Mouse (Mus musculus) NIH3T3 (cell line): ENCODE measurements at regions not wholly inside any gene's neighbourhood (a gene's known extent, or its start where the extent isn't known, plus 50 kb on each side); places are given as distances from the start of the nearest gene placed in this dataset.

Source experiments
- DNase-seq: peaks from one replicate; pipeline ENCODE4 v3.0.0-alpha.2; 2012; ENCODE audit warnings: low read depth

GRCm38 (mm10) chr15:74461935-74462334 lies 174.2 kb downstream of the Mroh4 start:
- DNase-seq: no peak

GRCm38 (mm10) chr15:74459345-74459975 lies 176.7 kb downstream of the Mroh4 start:
- DNase-seq: no peak

- no peak for DNase-seq
These were observed 177.2 kb downstream of the Mroh4 start for GRCm38 (mm10) chr15:74458940-74459339.

DNA sequence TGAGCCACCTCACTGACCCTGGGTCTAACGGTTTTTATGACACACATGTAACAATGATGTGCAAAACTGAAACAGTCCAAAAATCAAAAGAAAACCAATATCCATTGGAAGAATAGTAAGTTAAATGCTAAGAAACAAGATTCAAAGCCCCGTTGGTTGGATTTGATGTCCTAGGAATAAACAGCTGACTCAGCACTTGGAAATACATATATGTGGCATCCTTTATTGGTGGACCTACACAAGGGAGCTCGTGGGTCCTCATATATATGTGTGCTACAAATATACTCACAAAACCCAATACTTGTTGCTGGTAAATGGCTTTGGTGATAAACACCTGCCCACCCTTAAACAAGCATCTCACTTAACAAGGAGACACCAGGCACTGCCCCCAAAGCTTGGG lies 178.2 kb downstream of the Mroh4 start:
- DNase-seq: no peak

- DNase-seq: no peak
These were observed 179.5 kb downstream of the Mroh4 start for GRCm38 (mm10) chr15:74456675-74457040.

DNA sequence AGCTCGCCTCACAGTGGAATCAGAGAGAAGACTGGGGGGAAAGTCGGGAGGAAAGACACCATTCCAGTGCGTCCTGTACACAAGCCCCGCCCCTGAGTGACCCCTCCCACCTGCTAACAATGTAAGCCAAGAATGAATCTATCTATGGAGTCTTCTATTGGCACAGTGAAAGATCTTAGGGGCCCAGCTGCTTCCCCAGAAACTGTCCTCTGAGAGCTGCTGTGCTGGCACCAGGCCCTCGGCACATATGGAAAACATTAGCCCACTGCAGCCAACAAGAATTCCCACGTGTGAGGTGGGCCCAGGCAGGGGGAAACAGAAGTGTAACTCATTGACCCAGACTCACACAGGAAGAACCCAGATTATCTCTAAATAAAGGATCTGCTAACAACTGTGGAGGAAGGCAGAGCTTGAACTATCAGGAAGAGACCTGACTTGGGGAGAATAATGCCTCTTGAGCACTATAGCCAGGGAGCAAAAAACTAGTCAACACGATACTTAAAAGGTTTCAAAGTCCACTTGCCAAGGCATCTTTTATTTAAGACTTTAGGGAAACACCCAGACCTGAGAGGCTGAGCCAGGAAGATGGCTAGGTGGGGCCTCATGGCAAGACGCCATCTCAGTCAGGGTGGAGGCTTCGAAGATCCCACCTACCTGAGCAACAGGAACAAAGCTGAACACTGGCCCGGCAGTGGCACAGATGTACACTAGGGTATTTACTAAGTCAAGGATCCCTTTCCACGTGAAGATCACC lies 180.1 kb downstream of the Mroh4 start:
- DNase-seq: peak; percentile 63

DNA sequence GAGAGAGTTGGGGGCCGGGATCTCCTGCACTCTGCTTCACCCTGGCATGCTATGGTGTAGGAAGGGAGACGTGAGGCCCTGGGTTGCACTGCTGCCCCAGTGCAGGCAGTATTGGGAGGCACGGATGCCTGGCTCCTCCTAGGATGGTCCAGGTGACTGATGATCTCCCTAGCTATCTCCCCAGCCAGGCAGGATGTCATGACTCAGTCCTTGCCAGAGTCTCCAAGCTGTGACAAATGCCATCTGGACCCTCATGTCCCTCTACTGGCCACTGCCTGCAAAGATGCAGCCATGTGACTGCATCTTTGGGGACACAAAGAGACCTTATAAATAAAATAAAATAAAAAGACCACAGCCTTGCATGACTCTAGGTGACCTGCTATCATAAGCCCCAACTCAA lies 181.6 kb downstream of the Mroh4 start:
- DNase-seq: no peak

DNA sequence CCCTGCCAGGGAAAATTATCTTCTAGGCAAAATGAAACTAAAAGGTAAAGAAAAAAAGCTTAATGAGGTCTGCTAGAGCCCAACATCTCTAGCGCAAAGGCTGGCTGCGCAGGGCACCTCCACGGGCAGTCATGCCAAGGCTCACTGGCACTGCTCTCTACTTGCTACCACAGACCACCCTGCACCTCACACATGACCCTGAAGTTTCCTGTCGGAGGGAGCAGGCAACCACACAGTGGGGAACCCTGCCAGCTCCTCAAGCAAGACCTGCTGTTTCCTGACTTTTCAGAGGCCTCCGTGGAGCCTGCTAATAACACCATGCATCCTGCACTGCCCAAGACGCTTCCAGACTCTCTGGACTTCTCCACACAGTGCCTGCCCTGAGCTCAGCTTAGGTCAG lies 182.3 kb downstream of the Mroh4 start:
- peak; percentile 23 for DNase-seq

- no peak for DNase-seq
These were observed 183.7 kb downstream of the Mroh4 start for GRCm38 (mm10) chr15:74452426-74452825.

GRCm38 (mm10) chr15:74441889-74442288 lies 194.3 kb downstream of the Mroh4 start:
- DNase-seq: no peak

DNA sequence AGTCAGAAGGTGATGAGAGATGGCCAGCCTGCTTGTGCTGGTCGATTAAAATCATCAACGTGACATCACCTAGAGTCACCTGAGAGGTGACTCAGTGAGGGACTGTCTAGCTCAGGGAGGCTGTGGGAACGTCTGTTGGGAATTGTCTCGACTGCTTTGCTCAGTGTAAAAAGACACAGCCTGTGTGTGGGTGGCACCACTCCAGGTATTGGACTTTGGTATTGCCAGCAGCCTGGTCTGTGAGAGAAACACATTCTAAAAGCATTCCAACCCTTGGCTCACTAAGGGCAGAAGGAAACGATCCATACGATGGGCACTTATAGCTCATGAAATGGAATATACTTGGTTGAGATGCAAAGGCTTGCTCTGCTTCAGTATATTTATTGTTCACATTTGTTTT lies 209.2 kb downstream of the Mroh4 start:
- DNase-seq: no peak

DNA sequence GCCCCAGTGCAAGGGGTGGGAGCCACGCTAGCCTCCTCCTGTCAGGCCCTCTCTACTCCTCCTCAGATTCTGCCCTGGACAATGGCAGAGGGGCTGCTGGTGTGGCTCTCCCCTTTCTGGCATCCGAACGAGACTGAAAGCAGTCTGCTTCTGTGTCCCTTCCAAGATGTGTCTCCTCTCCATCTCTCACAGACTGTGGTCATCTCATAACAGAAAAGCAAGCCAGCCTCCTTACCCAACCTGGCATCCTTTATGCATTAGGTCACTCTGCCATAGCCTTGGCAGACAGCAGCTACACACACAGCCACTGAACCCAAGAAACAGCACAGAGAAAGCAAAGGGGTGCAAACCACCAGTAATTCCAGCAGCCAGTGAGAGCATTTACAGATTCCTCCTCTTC lies 213.2 kb downstream of the Mroh4 start:
- no peak for DNase-seq

GRCm38 (mm10) chr15:74420550-74420949 lies 215.6 kb downstream of the Mroh4 start:
- no peak for DNase-seq

- no peak for DNase-seq
These were observed 217.5 kb downstream of the Mroh4 start for GRCm38 (mm10) chr15:74418635-74419034.

- no peak for DNase-seq
These were observed 222.9 kb downstream of the Mroh4 start for GRCm38 (mm10) chr15:74413217-74413616.

GRCm38 (mm10) chr15:74412261-74412660 lies 223.9 kb downstream of the Mroh4 start:
- no peak for DNase-seq

DNA sequence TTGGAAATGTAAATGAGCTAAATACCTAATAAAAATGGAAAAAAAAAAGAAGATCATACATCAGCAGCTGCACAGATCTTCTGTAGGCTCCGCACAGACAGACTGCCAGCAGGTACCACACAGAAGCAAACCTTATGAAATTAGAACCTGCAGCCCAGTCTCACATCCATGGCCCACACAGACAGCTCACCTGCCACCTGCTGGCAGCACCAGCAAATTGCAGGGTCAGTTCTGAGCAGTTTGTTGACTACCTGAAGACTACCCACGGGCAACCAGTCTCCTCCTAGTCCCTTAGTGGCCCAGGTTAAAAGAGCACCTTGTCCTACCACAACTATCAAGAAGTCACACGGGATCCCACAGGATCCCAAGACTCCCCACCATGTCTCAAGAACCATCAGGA lies 225.1 kb downstream of the Mroh4 start:
- peak; percentile 36 for DNase-seq

GRCm38 (mm10) chr15:74404866-74405265 lies 231.3 kb downstream of the Mroh4 start:
- DNase-seq: no peak

GRCm38 (mm10) chr15:74401275-74401674 lies 234.9 kb downstream of the Mroh4 start:
- no peak for DNase-seq

- DNase-seq: no peak
These were observed 240.1 kb downstream of the Mroh4 start for GRCm38 (mm10) chr15:74396029-74396428.

DNA sequence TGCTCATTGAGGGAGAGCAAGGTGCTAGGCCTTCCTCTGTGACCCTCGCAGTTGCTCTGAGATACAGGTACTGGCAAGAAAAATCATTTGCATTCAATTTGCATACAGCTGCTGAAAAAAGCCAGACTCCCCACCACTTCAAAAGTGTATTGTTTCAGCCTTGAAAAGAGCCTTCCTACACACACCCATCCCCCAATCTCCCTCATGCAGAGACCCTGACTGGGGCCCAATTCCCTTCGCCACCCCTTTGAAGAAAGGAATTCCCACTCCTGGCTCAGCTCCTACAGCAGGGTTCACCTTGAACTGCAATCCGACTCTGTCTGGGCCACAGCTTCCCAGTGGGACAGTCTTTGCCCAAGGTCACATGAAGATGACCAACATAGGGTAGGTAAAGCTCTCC lies 248.6 kb downstream of the Mroh4 start:
- no peak for DNase-seq

- DNase-seq: peak; percentile 85
These were observed 253.6 kb downstream of the Mroh4 start for GRCm38 (mm10) chr15:74382556-74382955.

DNA sequence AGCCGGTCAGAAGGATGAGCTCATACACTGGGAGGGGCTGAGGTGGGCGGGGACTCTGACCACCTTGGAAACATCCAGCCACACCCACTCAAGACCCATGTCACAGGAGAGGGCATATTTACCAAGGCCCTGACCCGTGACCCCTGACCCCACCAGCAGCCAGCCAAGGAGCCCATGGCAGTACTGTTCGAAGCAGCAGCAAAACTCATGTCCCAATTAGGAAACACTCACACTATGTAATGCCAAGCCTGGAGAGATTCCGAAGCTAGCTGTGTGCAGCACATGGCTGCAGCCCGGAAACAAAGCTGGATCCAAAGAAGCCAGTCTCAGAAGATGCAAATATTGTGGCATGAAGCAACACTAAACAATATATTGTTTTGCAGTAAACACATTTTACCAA lies 256.8 kb downstream of the Mroh4 start:
- no peak for DNase-seq

- no peak for DNase-seq
These were observed 266.7 kb downstream of the Mroh4 start for GRCm38 (mm10) chr15:74369461-74369860.
